Mouse (Mus musculus) stomach, postnatal 0 days (tissue): Measurements from ENCODE around the gene Omp.

ENCODE experiments used
- CTCF ChIP-seq: IDR thresholded peaks from 2 replicates; pipeline ENCODE4 v1.5.1; 2016; ENCODE audit warnings: antibody characterized with exemption, low read depth, mild to moderate bottlenecking, moderate library complexity
- EP300 ChIP-seq: optimal IDR thresholded peaks from 2 replicates; pipeline ENCODE3; 2016; ENCODE audit warnings: antibody characterized with exemption

DNA sequence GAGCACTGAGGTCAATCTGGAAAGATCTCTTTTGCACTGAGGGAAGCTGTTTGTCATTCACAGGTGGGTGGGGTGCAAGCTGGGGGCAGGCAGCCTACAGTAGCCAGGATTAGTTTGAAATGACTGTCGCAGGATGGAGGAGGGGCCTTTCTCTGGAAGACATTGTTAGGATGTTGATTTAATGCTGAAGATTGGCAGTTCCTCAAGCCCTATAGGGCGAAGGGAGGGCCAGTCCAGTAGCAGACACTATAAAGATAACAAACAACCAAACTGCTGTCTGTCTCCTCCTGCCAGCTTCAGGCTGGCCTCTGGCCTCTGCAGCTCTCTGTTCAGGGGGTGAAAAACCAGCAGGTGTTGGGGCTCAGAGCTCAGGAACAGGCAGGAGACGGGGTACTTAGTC, 44.4 kb upstream of the Omp start:
- no peak for TF ChIP-seq EP300
- no peak for TF ChIP-seq CTCF
